Mouse (Mus musculus) stomach, postnatal 0 days (tissue): ENCODE measurements around the gene Iqschfp. TPM values are rescaled to one million over a fixed set of nuclear protein-coding genes. Genes with fewer than 3 reads are reported as not detected.

Source experiments
- ATAC-seq: fragments of 200-750 bp; cut with Nextera tagmentation; 2 replicates; pipeline ENCODE4 v1.8.0; 2017; ENCODE audit not compliant: low FRiP score, low TSS enrichment
- DNase-seq: peaks from one replicate; pipeline ENCODE4 v3.0.0-alpha.2; 2016; ENCODE audit warnings: low spot score
- H3K27ac ChIP-seq: fragments of 300-500 bp; sonication (generic); replicated peaks from 2 replicates; pipeline ENCODE4 v1.5.1; 2014; ENCODE audit warnings: mild to moderate bottlenecking, control low read depth
- H3K27me3 ChIP-seq: fragments of 300-500 bp; sonication (generic); 2 replicates; pipeline ENCODE4 v1.6.1; 2014; ENCODE audit warnings: low read length; ENCODE audit not compliant: control insufficient read depth, insufficient read depth
- H3K36me3 ChIP-seq: fragments of 300-500 bp; sonication (generic); 2 replicates; pipeline ENCODE4 v1.6.1; 2014; ENCODE audit warnings: low read length, mixed read lengths; ENCODE audit not compliant: control insufficient read depth, insufficient read depth
- H3K4me1 ChIP-seq: fragments of 300-500 bp; sonication (generic); replicated peaks from 2 replicates; pipeline ENCODE4 v1.6.1; 2014; ENCODE audit warnings: antibody characterized with exemption; ENCODE audit not compliant: control insufficient read depth, insufficient read depth
- H3K4me2 ChIP-seq: fragments of 300-500 bp; sonication (generic); replicated peaks from 2 replicates; pipeline ENCODE4 v1.6.1; 2014; ENCODE audit warnings: low read depth, mild to moderate bottlenecking, control low read depth, moderate library complexity
- H3K4me3 ChIP-seq: fragments of 300-500 bp; sonication (generic); 2 replicates; pipeline ENCODE4 v1.5.1; 2014; ENCODE audit warnings: low read depth, low read length, control low read depth
- H3K9ac ChIP-seq: fragments of 300-500 bp; sonication (generic); 2 replicates; pipeline ENCODE4 v1.6.1; 2014; ENCODE audit warnings: mild to moderate bottlenecking, low read length, control low read depth, mixed read lengths
- H3K9me3 ChIP-seq: fragments of 300-500 bp; sonication (generic); 2 replicates; pipeline ENCODE4 v1.6.1; 2016; ENCODE audit warnings: low read length; ENCODE audit not compliant: control insufficient read depth
- CTCF ChIP-seq: IDR thresholded peaks from 2 replicates; pipeline ENCODE4 v1.5.1; 2016; ENCODE audit warnings: antibody characterized with exemption, low read depth, mild to moderate bottlenecking, moderate library complexity
- EP300 ChIP-seq: optimal IDR thresholded peaks from 2 replicates; pipeline ENCODE3; 2016; ENCODE audit warnings: antibody characterized with exemption
- WGBS: fragments of 180-500 bp; shearing (Covaris S2); extraction: QIAGEN DNeasy Blood & Tissue Kit; methylation state at CpG from one replicate; pipeline ENCODE4 v1.1.7; 2014; 5-methylcytosine and 5-hydroxymethylcytosine counted together
- polyA plus RNA-seq: library from polyadenylated mRNA; unstranded; fragments of >200 nt; fragmentation: Nextera tagmentation; extraction: Ambion mirVana; gene quantifications from 2 replicates; pipeline ENCODE4 v1.2.1, GENCODE M21; 2015

The Iqschfp gene
- polyA plus RNA-seq, 1 experiment from 2014 or later, result 0.08 TPM

GRCm38 (mm10) chr3:68512327-68512726 is 620.3 kb downstream of the Iqschfp start:
- DNase-seq (no peak), ATAC-seq (no peak)
- no peak overlapping the region for H3K4me2 ChIP-seq
- no peaks in the 10 kb centered on the region for H3K36me3 ChIP-seq
- no peak overlapping the region for H3K4me3 ChIP-seq
- no peaks in the 10 kb centered on the region for H3K9me3 ChIP-seq
- H3K4me1 ChIP-seq, result 0 out of 2 replicates have a peak, but pooled peaks cover 4% of the 10 kb centered on the region
- H3K9ac ChIP-seq, result no peak overlapping the region
- H3K27me3 ChIP-seq, result no peaks in the 10 kb centered on the region
- WGBS, result 53% methylated on average over 11 of the region's 11 CpGs
- TF ChIP-seq EP300 (no peak), CTCF (no peak)
- no peak overlapping the region for H3K27ac ChIP-seq

- WGBS, result 42% methylated on average over 7 of the region's 7 CpGs
- no peaks in the 10 kb centered on the region for H3K36me3 ChIP-seq
- no peak overlapping the region for H3K4me2 ChIP-seq
- H3K4me3 ChIP-seq, result no peak overlapping the region
- H3K4me1 ChIP-seq, result 0 out of 2 replicates have a peak, but pooled peaks cover 4% of the 10 kb centered on the region
- H3K9ac ChIP-seq, result no peak overlapping the region
- no peaks in the 10 kb centered on the region for H3K27me3 ChIP-seq
- no peak for TF ChIP-seq EP300
- TF ChIP-seq CTCF, result no peak
- peak; percentile 60 for ATAC-seq
- peak; percentile 24 for DNase-seq
- H3K27ac ChIP-seq, result no peak overlapping the region
- no peaks in the 10 kb centered on the region for H3K9me3 ChIP-seq
Observed at GRCm38 (mm10) chr3:68513340-68514119, 621.5 kb downstream of the Iqschfp start.

GRCm38 (mm10) chr3:68514120-68514497 is 622.1 kb downstream of the Iqschfp start:
- no peaks in the 10 kb centered on the region for H3K27me3 ChIP-seq
- H3K27ac ChIP-seq, result no peak overlapping the region
- H3K36me3 ChIP-seq, result no peaks in the 10 kb centered on the region
- 60% methylated on average over 3 of the region's 3 CpGs for WGBS
- H3K4me3 ChIP-seq, result no peak overlapping the region
- no peaks in the 10 kb centered on the region for H3K9me3 ChIP-seq
- ATAC-seq (no peak), DNase-seq (no peak)
- no peak for TF ChIP-seq EP300
- TF ChIP-seq CTCF, result no peak
- no peaks in the 10 kb centered on the region for H3K4me1 ChIP-seq
- no peak overlapping the region for H3K9ac ChIP-seq
- H3K4me2 ChIP-seq, result no peak overlapping the region

GRCm38 (mm10) chr3:68514717-68515116 is 622.7 kb downstream of the Iqschfp start:
- Histone ChIP-seq H3K9ac (no peak overlapping the region), H3K36me3 (no peaks in the 10 kb centered on the region), H3K27me3 (no peaks in the 10 kb centered on the region), H3K4me2 (no peak overlapping the region), H3K4me1 (no peaks in the 10 kb centered on the region), H3K9me3 (no peaks in the 10 kb centered on the region), H3K27ac (no peak overlapping the region), H3K4me3 (no peak overlapping the region)
- TF ChIP-seq CTCF (no peak), EP300 (no peak)
- 69% methylated on average over 3 of the region's 3 CpGs for WGBS
- no peak for ATAC-seq
- DNase-seq, result no peak

GRCm38 (mm10) chr3:68516393-68517081 is 624.5 kb downstream of the Iqschfp start:
- ATAC-seq (0 out of 2 replicates have a peak, but pooled peaks have one; percentile 29), DNase-seq (no peak)
- Histone ChIP-seq H3K36me3 (no peaks in the 10 kb centered on the region), H3K27ac (no peak overlapping the region), H3K4me1 (no peaks in the 10 kb centered on the region), H3K4me2 (no peak overlapping the region), H3K9ac (no peak overlapping the region), H3K9me3 (no peaks in the 10 kb centered on the region), H3K27me3 (no peaks in the 10 kb centered on the region), H3K4me3 (no peak overlapping the region)
- no peak for TF ChIP-seq EP300
- TF ChIP-seq CTCF, result no peak
- WGBS, result 66% methylated on average over 12 of the region's 12 CpGs

GRCm38 (mm10) chr3:68517236-68517635 is 625.2 kb downstream of the Iqschfp start:
- H3K4me2 ChIP-seq, result no peak overlapping the region
- no peak for TF ChIP-seq CTCF
- no peak for TF ChIP-seq EP300
- DNase-seq (no peak), ATAC-seq (no peak)
- 53% methylated on average over 7 of the region's 7 CpGs for whole genome bisulfite sequencing
- H3K27ac ChIP-seq, result no peak overlapping the region
- no peaks in the 10 kb centered on the region for H3K36me3 ChIP-seq
- H3K27me3 ChIP-seq, result no peaks in the 10 kb centered on the region
- H3K9me3 ChIP-seq, result no peaks in the 10 kb centered on the region
- no peak overlapping the region for H3K9ac ChIP-seq
- no peak overlapping the region for H3K4me3 ChIP-seq
- no peaks in the 10 kb centered on the region for H3K4me1 ChIP-seq
